Mouse (Mus musculus): ENCODE measurements around the gene Gm28308.

DNA sequence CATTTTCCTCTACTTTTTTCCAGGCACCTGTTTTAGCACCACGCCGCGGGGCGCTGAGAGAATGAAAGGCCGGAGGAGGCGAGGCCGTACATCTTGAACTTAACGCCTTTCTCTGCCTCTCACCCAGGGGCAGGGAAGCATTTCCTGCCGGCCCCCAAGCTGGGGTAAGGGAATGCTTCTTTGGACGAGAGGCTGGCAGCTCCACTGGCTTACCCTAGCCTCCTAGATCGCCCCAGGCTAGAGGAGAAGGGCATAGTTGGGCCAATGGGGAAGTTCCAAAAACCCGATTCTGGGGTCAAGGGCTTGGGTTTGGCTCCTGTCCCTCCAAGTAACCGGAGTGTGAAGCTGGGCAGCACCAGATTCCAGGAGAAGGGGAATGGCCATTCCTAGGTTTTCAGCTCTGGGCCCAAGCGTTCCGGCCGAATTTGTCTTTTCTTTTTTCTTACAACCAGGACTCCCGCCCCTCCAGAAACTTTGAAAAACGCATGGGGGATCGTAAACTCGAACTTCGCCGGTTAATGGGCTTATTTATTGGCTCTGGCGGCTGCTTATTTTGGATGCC, 19.9 kb upstream of the Gm28308 start:
- TF ChIP-seq CTCF (IDR thresholded peaks at IDR 0.05): no peak
- TF ChIP-seq EP300 (IDR thresholded peaks at IDR 0.05): no peak

Data from lung, postnatal 0 days (tissue).